Mouse (Mus musculus) left cerebral cortex, postnatal 14 days (tissue): ENCODE measurements at regions not wholly inside any gene's neighbourhood (a gene's known extent, or its start where the extent isn't known, plus 50 kb on each side); places are given as distances from the start of the nearest gene placed in this dataset.
"Not testable (repeated sequence)": the region's sequence is repeated elsewhere in the genome, so short reads cannot be mapped to it uniquely, and the experiment has no call there.

Experiments
- DNase-seq, 2 experiments: peaks; one replicate each; pipeline ENCODE4 v3.0.0; 2021 to 2022; ENCODE audit warnings: low spot score in 2 of 2, mixed read lengths in 1 of 2
- intact Hi-C: fragments of 180-260 bp; cut with DNase I; formaldehyde crosslinking; loops from one replicate; pipeline ENCODE4 v1.15.1; 2025

DNA sequence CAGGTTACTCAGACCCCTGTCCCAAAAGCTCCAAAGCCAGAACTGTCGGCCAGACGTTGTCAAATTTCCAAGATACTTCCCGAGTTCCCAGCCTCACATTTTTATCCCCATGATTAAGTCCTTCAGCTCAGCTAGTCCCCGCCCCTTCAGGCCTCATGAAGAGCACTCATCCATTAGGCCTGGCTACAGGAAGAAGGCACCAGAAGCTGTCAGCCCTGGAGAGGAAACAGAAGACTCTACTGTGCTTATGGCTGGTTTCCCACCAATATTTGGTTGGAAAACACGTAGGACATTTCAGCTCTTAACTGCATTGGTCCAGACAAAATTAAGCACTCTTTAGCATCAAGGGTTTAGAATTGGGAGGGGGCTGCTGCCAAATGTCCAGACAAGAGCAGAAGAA lies 195.8 kb upstream of the Pkdcc start:
- intact Hi-C loops, result no loop called here
- DNase-seq, result no peak

DNA sequence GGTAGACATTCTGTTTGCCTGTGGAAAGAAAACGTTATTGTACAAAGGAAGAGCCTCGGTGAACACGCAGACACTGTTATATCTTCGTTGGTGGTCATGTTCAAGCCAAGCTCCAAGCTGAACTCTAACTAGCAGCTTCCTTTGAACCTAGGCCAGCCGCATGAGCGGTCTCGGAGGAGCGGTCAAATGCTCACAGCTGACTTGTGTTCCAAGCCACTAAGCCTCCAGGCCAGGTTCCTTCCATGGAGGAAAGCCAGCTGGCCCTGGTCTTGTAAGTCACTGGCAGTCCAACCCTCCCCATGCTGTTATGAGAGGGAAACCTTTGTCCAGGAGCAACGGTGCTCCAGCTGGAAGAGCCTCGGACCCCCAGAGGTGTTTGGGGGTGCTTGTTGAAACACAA lies 194.5 kb upstream of the Pkdcc start:
- intact Hi-C loops, result loop anchor here (10.0 kb wide), 1 partner anchor 834 kb away; no protein-coding TSS in a partner anchor
- peak in 1 of 2 experiments; percentile 51 for DNase-seq

DNA sequence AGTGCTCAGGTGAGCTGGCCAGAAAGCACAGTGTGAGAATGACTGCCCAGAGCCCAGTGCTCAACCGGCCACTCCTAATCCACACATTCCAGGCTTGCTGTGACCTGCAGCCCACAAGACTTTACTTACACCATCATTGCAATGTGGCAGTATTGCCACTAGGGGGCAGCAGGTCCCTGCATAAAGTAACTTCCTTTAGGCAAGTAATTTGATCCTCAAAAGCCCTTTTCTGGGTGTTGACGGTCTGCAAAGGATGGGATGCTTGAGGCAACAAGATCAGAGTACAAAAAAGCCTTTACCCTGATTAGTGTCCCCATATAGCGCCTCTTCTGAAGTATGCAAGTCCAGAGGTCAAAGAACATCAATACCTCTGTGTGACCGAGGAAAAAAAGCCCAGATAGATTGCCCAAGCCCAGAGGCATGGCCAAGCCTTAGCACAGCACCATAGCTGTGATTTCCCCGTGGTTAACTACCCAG lies 189.7 kb upstream of the Pkdcc start:
- intact Hi-C loops, result loop anchor here (5.0 to 10.0 kb wide), 2 partner anchors 227 to 829 kb away; no protein-coding TSS in a partner anchor
- peak; percentile 81 to 90 for DNase-seq

DNA sequence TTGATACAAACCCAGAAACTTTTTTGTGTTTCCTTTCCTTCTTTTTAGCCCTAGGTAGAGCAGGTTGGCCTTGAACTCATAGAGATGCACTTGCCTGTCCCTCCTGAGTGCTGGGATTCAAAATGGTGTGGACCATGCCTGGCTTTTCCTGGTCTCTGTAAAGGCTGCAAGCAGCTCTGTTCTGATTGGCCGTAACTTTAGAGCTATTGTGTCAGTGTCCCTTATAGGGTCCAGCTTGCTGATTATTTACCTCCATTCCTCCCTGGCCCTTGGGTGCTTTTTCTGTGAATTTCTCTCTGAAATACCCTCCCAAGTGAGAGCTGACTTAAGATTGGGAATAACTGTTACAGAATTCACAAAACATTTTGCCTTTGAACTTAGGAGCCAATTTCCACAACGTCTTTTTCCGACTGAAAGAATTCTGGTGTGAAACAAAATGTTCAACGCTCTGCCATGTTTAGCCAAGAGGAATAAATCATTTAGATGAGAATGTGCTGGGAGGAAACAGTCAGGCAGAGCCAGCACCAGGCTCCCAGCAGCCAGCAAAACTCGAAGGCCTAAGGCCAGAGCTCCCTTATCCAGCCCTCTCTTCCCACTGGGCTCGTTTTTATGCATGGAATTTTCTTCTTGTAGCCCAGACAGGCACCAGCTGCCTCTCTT lies 180.0 kb upstream of the Pkdcc start:
- no peak for DNase-seq
- intact Hi-C loops, result no loop called here

DNA sequence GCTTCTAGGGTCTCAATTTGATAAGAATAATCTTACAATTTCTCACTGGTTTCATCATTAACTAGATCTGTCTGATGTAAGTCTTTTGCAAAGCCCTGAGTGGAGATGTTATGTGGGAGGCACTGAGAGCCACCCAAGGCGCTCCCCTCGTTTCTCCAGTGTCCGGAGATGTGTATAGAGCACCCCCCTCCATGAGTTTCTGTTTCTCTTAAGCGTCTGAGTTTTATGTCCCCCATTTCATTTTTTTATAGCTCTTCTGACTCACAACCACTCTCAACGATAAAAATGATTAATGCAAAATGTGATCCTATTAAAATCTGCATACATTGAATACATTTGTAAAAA lies 179.5 kb upstream of the Pkdcc start:
- DNase-seq, result no peak
- intact Hi-C loops, result no loop called here

DNA sequence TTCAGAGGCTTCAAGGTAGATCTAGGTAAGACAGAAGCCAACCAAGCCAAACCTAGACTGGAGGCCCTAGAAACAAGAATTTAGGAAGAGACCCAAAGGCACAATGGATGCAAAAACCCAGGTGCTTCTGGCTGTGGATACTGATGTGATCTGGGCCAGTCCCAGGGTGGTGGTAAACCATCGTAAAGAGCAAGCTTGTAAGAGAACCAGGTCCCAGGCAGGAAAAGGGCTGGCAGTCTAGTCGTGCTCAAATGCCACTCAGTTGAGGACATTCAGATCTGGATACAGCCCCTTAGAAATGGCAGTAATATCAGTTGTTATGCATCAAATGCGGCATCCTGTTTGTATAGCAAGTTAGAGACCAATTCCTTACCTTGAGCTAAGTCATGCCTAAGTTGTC lies 175.5 kb upstream of the Pkdcc start:
- intact Hi-C loops, result no loop called here
- DNase-seq, result no peak

DNA sequence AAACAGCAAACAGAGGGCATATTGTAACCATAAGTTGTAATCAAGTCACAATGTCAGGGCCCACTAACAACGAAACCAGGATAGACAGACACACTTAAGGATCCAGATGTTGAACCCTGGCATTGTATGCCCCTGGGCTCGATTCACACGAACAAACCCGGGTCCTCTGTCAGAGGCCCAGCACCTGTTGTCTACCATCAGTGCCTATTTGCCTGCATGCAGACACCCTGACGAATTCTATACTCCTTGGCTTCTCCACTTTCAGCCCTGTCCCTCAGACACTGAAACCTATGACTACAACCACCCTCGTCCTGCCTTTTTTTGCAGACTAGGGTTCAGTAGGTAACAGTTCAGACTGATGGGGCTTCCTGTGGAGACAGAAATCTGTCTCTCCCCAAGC lies 170.6 kb upstream of the Pkdcc start:
- DNase-seq, result no peak
- intact Hi-C loops, result loop anchor here (5.0 kb wide), 1 partner anchor 208 kb away; no protein-coding TSS in a partner anchor

DNA sequence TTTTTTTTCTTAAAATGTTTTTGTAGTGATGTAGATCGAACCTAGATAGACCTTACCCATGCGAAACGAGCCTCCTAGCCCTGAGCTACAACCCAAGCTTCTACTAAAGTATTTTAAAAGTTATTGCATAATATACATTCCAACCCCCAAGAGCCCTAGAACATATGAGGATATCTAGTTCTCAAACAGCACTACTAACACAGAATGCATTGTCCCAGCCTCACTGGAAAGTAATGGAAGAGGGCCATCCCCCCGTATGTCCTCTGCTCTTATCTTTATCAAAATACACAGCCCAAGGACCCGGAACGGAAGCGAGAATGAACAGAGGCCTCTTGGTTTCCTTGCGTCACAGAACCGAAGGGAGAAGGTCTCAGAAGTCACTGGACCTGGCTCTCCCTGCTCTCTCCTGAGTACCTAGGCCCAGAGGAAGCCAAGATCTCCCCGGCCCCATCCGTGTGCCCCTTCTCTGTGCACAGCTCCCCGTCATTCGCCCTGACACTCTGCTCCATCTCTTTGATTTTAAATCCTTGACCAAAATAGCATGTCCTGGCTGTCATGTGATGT lies 165.0 kb upstream of the Pkdcc start:
- intact Hi-C loops, result no loop called here
- DNase-seq, result no peak

DNA sequence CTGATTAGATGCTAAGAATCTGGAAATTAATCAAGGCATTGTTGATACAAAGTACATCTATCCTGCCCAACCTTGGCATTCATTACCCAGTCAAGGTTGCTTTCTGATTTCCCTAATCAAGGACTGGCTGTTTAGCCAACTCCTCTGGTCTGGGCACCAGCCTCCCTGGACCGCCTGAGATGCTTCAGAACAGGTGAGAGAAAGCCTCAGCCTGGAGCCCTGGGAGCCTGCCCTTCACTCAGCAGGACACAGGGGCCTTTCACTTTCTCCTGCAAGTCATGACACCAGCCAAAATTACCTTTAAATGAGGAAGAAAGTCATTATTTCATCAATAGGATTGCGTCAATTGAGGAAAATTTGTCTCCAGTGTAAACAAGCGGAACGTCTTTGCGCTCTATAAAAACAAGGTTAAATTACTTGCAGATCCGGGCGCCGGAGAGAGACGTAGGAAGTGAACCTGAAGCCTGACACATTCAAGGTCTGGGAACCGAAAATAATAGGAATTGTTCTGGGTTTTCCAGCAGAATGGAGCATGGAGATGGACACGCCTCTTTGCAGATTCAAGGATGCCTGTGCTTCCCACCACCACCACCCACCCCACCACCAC lies 164.4 kb upstream of the Pkdcc start:
- no peak for DNase-seq
- intact Hi-C loops, result no loop called here

DNA sequence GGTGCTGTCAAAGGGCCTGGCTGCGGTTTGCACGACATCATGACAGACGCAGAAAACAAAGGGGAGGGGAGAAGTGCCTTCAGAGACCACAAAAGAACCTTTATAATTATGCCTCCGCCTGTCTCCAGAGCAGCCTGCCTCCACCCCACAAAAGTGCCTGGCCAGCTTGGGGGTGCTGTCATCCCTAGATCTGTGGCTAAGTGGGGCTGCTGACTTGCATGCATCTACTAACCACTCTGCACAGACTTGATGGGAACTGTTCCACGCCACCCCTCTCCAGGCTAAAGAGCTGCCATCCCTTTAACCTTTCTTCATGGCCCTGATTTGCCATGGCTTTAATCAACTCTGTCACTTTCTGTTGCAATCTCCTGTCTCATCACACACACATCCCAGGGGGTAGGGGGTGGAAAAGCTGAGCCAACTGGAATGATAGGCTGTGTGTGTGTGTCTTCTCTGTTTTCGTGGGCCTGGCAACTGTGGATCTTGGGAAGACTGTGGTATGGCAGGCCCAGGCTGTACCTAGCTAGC lies 162.4 kb upstream of the Pkdcc start:
- intact Hi-C loops, result no loop called here
- no peak for DNase-seq

DNA sequence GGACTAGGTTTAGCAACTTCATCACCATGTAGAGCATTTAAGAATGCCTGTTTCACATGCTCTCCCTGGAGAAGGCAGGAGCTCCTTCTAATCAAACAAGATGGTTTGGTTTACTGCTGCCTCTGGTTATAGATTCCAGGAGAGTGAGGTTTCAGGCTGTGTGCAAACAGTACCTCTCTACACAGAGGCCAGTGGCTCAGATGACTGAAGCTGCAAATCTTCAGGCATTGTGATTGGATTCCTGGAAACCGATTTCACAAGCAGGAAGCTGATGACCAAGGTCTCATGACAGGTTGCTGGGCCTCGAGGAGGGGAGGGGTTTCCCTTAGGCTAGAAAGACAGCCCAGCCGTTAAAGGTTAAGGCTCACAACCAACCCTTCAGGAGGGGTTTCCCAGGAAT lies 157.3 kb upstream of the Pkdcc start:
- no peak for DNase-seq
- intact Hi-C loops, result no loop called here

DNA sequence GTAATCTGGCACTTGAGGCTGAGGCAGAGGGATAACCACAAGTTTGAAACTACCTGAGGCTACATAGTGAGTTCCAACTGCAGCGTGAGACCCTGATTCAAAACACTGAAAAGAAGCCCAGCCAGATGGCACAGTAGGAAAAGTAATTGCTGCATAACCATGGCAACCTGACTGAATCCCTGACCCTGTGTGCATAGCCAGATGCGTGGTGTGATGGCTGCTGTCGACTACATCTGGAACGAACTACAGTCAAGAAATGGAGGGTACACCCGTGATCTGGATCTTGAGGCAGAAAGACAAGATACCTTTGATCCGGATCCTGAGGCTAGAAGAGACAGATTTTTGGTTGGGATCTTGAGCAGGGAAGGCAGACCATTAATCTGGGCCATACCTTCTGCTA lies 153.2 kb upstream of the Pkdcc start:
- intact Hi-C loops, result no loop called here
- DNase-seq, result no peak

DNA sequence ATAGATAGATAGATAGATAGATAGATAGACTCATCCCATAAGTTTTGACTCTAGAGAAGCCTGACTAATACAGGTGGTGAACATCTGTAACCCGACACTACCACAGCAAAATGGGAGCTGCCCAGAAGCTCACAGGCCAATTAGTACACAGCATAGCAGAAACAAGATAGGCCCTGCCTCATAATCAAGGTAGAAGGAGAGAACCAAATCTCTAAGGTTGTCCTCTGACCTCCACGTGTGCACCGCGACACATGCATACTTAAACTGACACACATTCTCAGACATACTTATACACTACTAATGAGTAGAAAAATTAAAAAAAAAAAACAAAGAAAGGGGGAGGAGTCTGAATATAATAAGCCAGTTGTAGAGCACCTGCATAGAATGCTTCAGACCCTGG lies 151.2 kb upstream of the Pkdcc start:
- no peak for DNase-seq
- intact Hi-C loops, result no loop called here

DNA sequence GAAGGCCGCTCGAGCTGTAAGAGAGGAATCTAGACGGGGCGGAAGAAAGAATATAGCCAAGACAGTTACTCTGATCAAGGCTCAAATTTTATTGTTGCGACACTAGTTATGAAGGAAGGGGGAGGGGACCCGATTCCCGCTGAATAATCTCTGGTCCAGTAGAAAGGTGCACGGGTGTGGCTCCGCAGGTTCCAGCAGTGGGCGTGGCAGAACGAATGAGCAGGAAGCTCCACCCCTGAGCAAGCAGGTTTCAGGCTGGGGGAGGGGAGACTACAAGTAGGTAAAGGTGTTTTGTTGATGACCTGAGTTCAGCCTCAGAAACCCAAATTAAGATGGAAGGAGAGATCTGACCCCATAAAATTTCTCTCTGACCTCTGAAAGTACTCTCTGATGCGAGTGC lies 150.7 kb upstream of the Pkdcc start:
- intact Hi-C loops, DNase-seq: not testable (repeated sequence)

DNA sequence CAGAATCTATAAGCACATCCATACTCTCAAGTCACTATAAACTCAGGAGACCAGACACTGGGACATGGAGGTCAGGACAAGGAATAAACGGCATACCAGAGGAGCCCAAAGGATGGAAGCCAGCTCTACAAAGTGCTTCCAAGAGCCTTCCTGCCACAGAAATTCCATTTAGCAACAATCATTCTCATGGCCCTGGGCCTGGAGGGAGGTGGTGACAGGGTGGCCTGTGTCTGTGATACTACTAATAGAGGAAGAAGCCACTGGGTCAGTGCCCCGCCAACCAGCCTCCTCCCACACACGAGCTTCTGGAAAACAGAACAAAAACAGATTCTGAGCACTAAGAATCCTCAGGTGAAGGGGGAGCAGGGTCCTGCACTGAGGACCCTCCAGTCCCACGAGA lies 145.8 kb upstream of the Pkdcc start:
- intact Hi-C loops, result no loop called here
- DNase-seq, result no peak

DNA sequence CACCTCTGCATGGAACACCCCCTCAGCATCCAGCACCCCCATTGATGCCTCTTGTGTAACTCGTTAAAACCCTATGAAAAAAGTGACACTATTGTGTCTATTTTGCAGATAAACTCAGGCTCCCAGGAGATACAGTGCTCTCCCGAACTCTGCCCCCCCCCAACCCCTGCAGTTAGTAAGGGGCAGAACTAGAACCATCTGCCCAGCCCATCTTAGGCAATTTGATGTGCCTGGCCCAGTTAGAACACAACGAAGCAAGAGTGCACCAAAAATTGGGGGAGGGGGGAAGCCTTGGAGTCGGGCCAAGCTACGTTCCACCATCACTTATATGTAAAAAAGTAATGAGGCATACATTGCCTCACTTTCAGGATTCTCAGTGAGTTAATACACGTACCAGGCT lies 143.3 kb upstream of the Pkdcc start:
- DNase-seq, result no peak

DNA sequence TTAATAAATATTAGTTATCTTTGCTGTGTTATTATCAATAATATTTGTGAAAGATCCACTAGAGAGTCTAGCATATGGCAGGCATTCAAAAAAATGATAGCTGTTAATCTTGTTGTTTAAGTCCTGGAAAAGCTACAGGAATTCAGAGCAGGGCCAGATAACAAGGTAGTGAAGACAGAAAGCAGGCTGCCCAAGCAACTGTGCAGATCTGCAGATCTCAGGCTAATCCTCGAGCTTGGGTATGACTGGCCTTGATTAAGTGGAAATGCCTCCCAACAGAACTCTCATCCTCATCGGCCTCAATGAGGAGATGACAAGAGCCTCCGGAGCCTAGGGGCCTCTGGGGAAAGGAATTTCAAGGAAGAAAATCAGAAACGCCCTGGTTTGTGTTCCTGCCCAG lies 142.9 kb upstream of the Pkdcc start:
- intact Hi-C loops, result no loop called here

More for the DNA sequence above, 143.3 kb upstream of the Pkdcc start:
- intact Hi-C loops, result no loop called here

DNA sequence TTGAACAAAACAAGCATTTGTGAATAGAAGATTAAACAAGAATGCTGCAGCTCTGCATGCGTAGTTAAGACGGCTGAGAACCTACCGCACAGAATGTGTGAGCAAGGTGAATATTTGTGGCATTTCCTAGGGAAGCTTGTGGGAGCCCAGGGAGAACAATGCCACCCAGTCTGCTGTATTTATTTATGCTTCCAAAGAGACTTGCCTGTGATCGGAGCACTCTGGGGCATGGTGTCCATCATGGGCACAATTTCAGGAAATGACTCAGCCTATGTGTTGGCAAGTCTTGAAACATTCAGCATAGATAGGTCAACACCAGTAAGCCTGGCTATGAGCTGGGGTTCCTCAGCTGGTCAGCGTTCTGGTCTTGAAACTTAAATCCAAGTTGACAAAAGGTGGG lies 140.2 kb upstream of the Pkdcc start:
- no peak for DNase-seq
- intact Hi-C loops, result no loop called here

More for the DNA sequence above, 142.9 kb upstream of the Pkdcc start:
- no peak for DNase-seq

DNA sequence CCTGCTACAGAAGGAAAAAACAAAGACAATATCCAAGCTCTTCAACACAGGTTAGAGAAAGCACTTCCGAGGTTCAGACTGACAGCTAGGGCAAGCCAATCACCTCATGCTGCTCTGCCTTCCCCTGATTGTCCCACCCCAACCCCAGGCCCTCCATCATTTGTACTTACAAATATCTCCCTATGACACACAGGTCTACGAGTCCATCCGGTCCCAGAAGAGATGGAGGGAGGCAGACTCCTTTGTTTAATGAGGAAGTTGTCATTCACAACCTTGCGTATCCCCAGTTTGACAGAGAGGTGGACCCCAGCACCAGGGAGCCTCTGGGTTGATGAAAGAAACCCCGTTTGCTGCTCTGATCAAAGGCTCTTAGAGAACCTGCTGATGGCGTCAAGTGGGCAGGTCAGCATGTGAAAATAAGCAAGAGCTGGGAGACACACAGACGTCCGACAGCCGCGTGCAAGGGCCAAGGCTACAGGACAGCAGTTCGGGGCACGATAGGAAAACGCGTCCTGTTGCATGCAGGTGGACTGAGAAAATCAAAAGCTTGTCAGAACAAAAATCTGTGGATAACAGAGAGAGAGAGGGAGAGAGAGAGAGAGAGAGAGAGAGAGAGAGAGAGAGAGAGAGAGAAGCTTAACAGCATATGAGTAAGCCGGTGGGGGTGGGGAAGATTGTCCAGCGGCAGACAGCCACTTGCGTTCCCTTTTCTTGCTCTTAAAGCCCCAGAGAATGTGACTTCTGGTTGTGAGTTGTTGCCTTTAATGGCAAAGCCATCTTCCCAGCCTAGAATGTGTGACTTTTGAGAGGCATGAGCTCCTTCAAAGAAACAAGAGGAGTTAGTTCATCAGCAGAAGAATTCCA lies 137.1 kb upstream of the Pkdcc start:
- no peak for DNase-seq

More for the DNA sequence above, 137.1 kb upstream of the Pkdcc start:
- intact Hi-C loops, result no loop called here
